ENCODE assay signal across 10 mouse cellular contexts in genomic region chrX:83686547-83686946, GRCm38 (mm10).
"Had no signal": no experiment of that assay in that cellular context is flagged by ENCODE, and none has a peak within 500 bp of the region (broad histone marks: within the 10 kb centered on the region; RNA-seq: fewer than 3 reads in every experiment).

No protein-coding gene starts in this region.

- DNase-seq: kidney, adult 8-10 months; kidney, postnatal 36 days; lung, adult 18-20 months; thymus, postnatal 36 days had no signal

- H3K9me3 ChIP-seq: limb, embryonic 13.5 days; midbrain, embryonic 12.5 days; stomach, embryonic 15.5 days had no signal

- H3K4me2 ChIP-seq: limb, embryonic 13.5 days; midbrain, embryonic 12.5 days; stomach, embryonic 15.5 days had no signal

- H3K9ac ChIP-seq: limb, embryonic 13.5 days; liver, embryonic 14.5 days; midbrain, embryonic 12.5 days; stomach, embryonic 15.5 days had no signal

- H3K36me3 ChIP-seq: limb, embryonic 13.5 days; midbrain, embryonic 12.5 days; stomach, embryonic 15.5 days had no signal

- H3K27ac ChIP-seq: limb, embryonic 13.5 days; liver, embryonic 14.5 days; midbrain, embryonic 12.5 days; stomach, embryonic 15.5 days had no signal

- ATAC-seq: intestine, postnatal 0 days; midbrain, embryonic 16.5 days had no signal

- H3K4me3 ChIP-seq: limb, embryonic 13.5 days; midbrain, embryonic 12.5 days; stomach, embryonic 15.5 days had no signal

- H3K27me3 ChIP-seq: limb, embryonic 13.5 days; midbrain, embryonic 12.5 days; stomach, embryonic 15.5 days had no signal

- H3K4me1 ChIP-seq: limb, embryonic 13.5 days; midbrain, embryonic 12.5 days; stomach, embryonic 15.5 days had no signal
